Mouse (Mus musculus) adrenal gland, postnatal 4 days (tissue): Measurements from ENCODE around the gene Rubcn. TPM values are rescaled to one million over a fixed set of nuclear protein-coding genes. Genes with fewer than 3 reads are reported as not detected.
A peak's percentile ranks its signal among the peaks of the same experiment; 100 is the strongest.

Experiments used
- DNase-seq, 2 experiments: peaks; one replicate each; pipeline ENCODE4 v3.0.0; 2021 to 2022; ENCODE audit warnings: low spot score in 2 of 2, mixed read lengths in 2 of 2
- total RNA-seq, 2 experiments: library from RNA; stranded (reverse); gene quantifications; 2 replicates each; pipeline ENCODE4 v1.2.3; 2021

The Rubcn gene
- total RNA-seq, 2 experiments from 2014 or later = 32.8 to 34.7 TPM

- no peak for DNase-seq
These were observed 55.7 kb downstream of the Rubcn start for GRCm38 (mm10) chr16:32821772-32822449.

GRCm38 (mm10) chr16:32818441-32818840 lies 59.1 kb downstream of the Rubcn start:
- no peak for DNase-seq

GRCm38 (mm10) chr16:32818036-32818435 lies 59.5 kb downstream of the Rubcn start:
- DNase-seq = no peak

GRCm38 (mm10) chr16:32815160-32815605 lies 62.4 kb downstream of the Rubcn start:
- DNase-seq = no peak

- DNase-seq = no peak
These were observed 63.0 kb downstream of the Rubcn start for GRCm38 (mm10) chr16:32814539-32814938.

GRCm38 (mm10) chr16:32813771-32814170 lies 63.8 kb downstream of the Rubcn start:
- no peak for DNase-seq

- no peak for DNase-seq
These were observed 64.2 kb downstream of the Rubcn start for GRCm38 (mm10) chr16:32813362-32813761.

GRCm38 (mm10) chr16:32812888-32813361 lies 64.6 kb downstream of the Rubcn start:
- peak; percentile 64 to 73 for DNase-seq

GRCm38 (mm10) chr16:32810321-32810720 lies 67.2 kb downstream of the Rubcn start, which contains the start of gene Smbd1:
Smbd1 (minus strand) TSS chr16:32810477.
- no peak for DNase-seq

GRCm38 (mm10) chr16:32807408-32808185 lies 70.0 kb downstream of the Rubcn start:
- no peak for DNase-seq

GRCm38 (mm10) chr16:32805151-32805550 lies 72.4 kb downstream of the Rubcn start:
- DNase-seq = no peak

GRCm38 (mm10) chr16:32803901-32804300 lies 73.7 kb downstream of the Rubcn start:
- DNase-seq = no peak

- DNase-seq = peak in 1 of 2 experiments; percentile 23
These were observed 74.2 kb downstream of the Rubcn start for GRCm38 (mm10) chr16:32803252-32803853.

GRCm38 (mm10) chr16:32797426-32797689 lies 80.2 kb downstream of the Rubcn start, which contains the start of gene Muc20:
Muc20 (minus strand) TSS chr16:32797435.
- DNase-seq = no peak

- no peak for DNase-seq
These were observed 80.7 kb downstream of the Rubcn start for GRCm38 (mm10) chr16:32796676-32797425.

- DNase-seq = no peak
These were observed 82.4 kb downstream of the Rubcn start for GRCm38 (mm10) chr16:32795177-32795576.

GRCm38 (mm10) chr16:32790056-32790455 lies 87.5 kb downstream of the Rubcn start:
- DNase-seq = no peak

GRCm38 (mm10) chr16:32784840-32785239 lies 92.7 kb downstream of the Rubcn start:
- no peak for DNase-seq

GRCm38 (mm10) chr16:32783324-32784062 lies 94.1 kb downstream of the Rubcn start:
- DNase-seq = no peak

- no peak for DNase-seq
These were observed 98.6 kb downstream of the Rubcn start for GRCm38 (mm10) chr16:32778956-32779355.

GRCm38 (mm10) chr16:32776676-32777075 lies 100.9 kb downstream of the Rubcn start:
- DNase-seq = no peak
